Mouse (Mus musculus): Measurements from ENCODE around the gene Olfr869. TPM values are rescaled to one million over a fixed set of nuclear protein-coding genes. Genes with fewer than 3 reads are reported as not detected.

Gene Olfr869
- not detected for total RNA-seq (2023)

GRCm38 (mm10) chr9:20128709-20129108, at the start of gene Olfr869:
Olfr869 (plus strand) TSS chr9:20129009.

DNA sequence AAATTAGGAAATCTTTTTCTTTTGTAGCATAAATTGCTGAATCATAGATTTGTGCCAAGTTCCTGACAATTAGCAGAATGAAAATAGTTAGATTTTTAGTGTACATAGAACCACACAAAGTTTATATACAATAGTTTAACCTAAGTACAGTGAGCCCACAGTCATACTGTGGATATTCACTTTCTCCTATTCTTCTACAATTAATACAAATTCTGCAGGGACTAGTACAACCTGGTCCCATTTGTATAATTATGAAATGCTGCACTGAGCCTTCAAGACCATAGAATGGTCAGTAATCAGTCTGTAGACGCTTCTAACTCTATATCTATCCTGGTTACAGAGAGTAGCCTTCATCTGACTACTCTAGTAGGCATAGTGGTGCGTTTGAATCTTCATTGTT, 30.5 kb upstream of the Olfr869 start, which contains the start of gene Olfr868:
TSS of gene Olfr868 (plus strand) at position 301 of the 400 bp plus-strand sequence.

DNA sequence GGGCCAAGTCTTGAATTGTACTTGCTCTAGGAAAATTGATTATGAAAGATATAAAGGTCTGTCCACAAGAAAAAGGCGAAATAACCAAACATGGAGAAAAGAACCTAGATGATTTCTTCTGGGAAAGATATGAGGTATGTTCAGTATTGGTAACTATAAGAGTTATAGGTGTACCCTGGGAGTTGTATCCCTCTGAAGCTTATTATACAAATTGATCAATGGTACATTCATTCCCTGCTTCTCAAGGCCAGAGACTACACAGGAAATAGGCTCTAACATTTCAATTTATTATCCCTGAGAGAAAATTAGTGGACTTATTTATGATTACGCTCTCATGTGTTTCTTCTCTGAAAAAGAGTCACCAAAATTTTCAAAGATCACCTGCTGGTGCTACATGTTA, 45.1 kb downstream of the Olfr869 start, which contains the start of gene Olfr870:
TSS of gene Olfr870 (minus strand) at position 101 of the 400 bp plus-strand sequence.

Other genes with a start within 250 kb of the Olfr869 start
- not detected for gene Olfr862, start 241.0 kb upstream of the Olfr869 start, total RNA-seq (2023)
- gene Olfr77, start 212.1 kb upstream of the Olfr869 start, total RNA-seq (2023): not detected
- not detected for gene Olfr866, start 101.0 kb upstream of the Olfr869 start, total RNA-seq (2023)
- gene Olfr867, start 71.4 kb upstream of the Olfr869 start, total RNA-seq (2023): not detected
- not detected for gene Olfr868, start 30.4 kb upstream of the Olfr869 start, total RNA-seq (2023)
- not detected for gene Olfr870, start 45.0 kb downstream of the Olfr869 start, total RNA-seq (2023)
- gene Olfr871, start 83.2 kb downstream of the Olfr869 start, total RNA-seq (2023): not detected
- gene Olfr872, start 108.1 kb downstream of the Olfr869 start, total RNA-seq (2023): not detected
- not detected for gene Olfr39, start 153.3 kb downstream of the Olfr869 start, total RNA-seq (2023)
- not detected for gene Olfr873, start 169.5 kb downstream of the Olfr869 start, total RNA-seq (2023)
- gene Olfr18, start 207.1 kb downstream of the Olfr869 start, total RNA-seq (2023): not detected

All from B cell, adult 67 days (primary cell).